Mouse (Mus musculus) c-Kit-positive CD71-positive TER-119-positive erythroid progenitor cells, embryonic 14.5 days (primary cell): ENCODE measurements around the gene Nhp2.
"Not testable (repeated sequence)": the region's sequence is repeated elsewhere in the genome, so short reads cannot be mapped to it uniquely, and the experiment has no call there.

ENCODE experiments used
- DNase-seq: peaks from one replicate; pipeline ENCODE4 v3.0.0-alpha.2; 2013; ENCODE audit warnings: low spot score

Nhp2 gene

DNA sequence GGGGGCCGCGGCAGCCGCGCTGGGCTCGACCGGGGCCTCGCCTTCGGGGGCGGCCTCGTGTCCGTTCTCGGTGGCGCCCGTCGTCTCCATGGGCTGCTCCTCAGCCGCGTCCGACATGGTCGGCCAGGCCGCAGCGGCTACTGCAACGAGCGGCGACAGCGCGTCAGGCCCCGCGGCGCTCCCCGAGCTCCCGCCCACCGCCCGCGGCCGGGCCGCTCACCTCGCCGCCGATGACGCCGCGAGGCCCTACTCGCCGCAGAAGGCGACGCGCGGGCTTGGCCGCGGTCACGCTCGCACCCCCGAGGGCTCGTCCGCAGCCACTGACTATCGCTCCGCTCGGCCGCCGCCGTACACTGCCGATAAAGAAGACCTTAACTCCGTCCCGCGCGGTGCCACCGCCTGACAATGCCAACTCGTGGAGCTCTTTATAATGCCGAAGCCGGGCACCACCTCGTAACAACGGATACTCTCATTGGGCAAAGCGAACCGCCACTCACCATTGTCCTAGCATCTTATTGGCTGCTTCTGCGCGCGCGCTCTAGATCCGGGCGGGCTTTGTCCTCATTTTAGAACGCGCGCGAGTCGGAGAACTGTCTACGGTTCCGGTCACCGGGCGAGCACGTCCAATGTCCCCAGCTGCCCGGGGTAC lies 13.0 kb upstream of the Nhp2 start, which contains the start of gene Hnrnpab:
Gene Hnrnpab, minus strand, starts transcription at position 401 of the 649 bp plus-strand sequence.
- peak; percentile 99 for DNase-seq

- DNase-seq: peak; percentile 65
Observed at GRCm38 (mm10) chr11:51607096-51607738, 12.3 kb upstream of the Nhp2 start.

- DNase-seq: no peak
Observed at GRCm38 (mm10) chr11:51609266-51609909, 10.1 kb upstream of the Nhp2 start.

DNA sequence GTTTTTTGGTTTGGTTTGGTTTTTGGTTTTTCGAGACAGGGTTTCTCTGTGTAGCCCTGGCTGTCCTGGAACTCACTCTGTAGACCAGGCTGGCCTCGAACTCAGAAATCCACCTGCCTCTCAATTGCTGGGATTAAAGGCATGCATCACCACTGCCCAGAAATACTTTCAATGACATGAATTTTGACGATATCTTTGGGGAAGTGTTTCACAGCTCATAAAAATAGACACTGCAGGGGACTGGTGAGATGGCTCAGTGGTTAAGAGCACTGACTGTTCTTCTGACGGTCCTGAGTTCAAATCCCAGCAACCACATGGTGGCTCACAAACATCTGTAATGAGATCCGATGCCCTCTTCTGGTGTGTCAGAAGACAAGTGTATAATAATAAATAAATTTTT lies 9.6 kb upstream of the Nhp2 start:
- not testable (repeated sequence) for DNase-seq

GRCm38 (mm10) chr11:51614256-51614655 lies 5.3 kb upstream of the Nhp2 start:
- no peak for DNase-seq

DNA sequence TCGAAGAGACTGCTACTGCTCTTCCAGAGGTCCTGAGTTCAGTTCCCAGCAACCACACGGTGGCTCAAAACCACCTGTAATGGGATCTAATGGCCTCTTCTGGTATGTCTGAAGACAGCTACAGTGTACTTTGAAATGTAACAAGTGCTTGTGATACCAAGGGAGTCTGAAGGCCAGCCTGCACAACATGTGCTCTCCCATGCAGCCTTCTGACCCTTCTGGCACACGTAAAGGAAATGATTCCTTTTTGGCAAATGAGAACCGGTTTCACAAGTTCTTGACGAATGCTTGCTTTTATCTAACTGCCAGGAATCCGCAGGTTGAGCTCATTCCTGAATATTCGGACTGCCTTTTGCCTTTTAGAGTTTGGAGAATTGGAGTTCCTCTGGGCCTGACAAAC lies 4.4 kb upstream of the Nhp2 start:
- DNase-seq: no peak

DNA sequence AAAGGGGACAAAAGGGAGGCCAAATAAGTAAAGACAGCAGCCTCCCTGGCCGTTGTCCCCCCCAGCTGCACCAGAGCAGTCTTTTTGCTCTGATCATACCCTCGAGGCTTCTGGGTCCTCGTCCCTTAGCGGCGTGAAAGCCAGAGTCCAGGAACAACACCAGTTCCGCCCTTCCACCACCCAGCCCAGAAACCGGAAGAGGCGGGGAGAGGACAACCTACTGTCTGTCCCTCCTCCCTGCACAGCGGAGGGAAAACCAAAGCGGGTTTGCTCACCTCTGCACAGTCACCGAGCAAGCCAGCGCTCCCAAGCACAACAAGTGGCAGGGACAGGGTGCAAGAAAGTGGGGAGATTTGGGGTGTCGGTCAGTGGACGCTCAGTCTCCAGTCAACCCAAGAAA lies 3.9 kb upstream of the Nhp2 start:
- peak; percentile 82 for DNase-seq

DNA sequence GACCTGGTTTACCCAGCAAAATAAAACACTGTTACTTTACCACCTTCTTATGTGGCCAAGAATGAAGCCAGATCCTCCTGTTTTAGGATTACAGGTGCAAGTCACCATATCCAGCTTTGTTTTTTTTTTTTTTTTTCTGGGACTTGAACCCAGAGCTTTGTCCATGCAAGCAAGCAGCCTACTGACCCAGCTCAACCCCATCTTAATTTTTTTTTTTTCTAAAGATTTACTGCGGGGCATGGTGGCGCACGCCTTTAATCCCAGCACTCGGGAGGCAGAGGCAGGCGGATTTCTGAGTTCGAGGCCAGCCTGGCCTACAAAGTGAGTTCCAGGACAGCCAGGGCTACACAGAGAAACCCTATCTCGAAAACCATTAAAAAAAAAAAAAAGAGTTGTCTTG lies 3.4 kb upstream of the Nhp2 start:
- not testable (repeated sequence) for DNase-seq

- DNase-seq: peak; percentile 71
Observed at GRCm38 (mm10) chr11:51617693-51618092, 1.8 kb upstream of the Nhp2 start.

GRCm38 (mm10) chr11:51618894-51619408 lies 584 bp upstream of the Nhp2 start:
- DNase-seq: no peak

- no peak for DNase-seq
Observed at GRCm38 (mm10) chr11:51620084-51620483, 549 bp downstream of the Nhp2 start.

GRCm38 (mm10) chr11:51621776-51622175 lies 2.2 kb downstream of the Nhp2 start:
- DNase-seq: no peak

DNA sequence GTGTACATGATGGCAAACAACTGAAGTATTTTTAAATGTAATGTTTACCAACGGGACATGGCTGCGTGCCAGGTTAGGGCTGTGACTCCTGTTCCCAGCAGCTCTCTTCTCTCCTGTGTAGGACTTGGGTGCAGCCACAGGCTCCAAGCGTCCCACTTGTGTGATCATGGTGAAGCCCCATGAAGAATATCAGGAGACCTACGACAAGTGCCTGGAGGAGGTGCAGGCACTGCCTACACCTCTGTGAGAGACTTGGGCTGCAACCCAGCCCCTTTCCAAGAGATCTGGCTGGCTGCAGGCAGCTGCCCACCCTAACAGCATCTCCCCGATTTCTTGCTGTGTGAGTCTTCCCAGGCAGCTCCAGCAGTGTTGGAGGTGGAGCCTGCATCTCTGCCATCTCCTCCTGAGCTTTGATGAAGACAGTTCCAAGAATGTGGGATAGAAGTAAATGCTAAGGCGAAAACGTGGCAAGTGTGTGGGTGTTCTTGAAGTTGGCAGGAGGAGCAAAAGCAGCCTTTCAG lies 3.5 kb downstream of the Nhp2 start:
- DNase-seq: no peak

DNA sequence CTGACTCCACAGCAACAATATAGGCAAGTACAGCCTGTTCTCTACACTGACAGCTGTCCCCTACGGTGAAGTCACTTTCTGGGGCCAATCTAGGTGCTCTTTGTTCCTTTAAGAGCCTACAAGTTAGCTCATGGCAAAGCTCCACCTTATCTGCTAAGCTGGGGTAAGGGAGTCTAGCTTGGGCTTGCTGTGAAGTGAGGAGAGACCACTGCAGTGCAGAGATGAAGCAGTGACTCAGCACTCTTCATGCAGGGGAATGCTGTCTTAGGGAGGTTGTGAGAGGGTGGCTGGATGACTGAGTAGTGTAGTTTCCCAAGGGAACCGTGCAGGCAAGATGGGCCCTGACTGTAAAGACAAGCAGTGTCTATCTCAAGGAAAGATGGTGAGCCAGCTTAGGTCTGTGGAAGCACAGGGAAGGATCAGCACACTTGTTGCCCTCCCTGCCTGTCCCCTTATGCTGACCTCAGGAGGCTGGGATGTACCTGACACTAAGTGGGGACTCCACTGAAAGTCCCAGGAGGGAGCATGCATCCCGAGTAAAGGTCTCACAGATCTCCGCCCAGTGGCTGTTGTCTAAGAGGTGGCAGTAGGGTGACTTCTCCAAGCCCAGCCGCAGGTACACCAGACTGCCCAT lies 5.8 kb downstream of the Nhp2 start:
- DNase-seq: no peak

GRCm38 (mm10) chr11:51627425-51627824 lies 7.9 kb downstream of the Nhp2 start:
- no peak for DNase-seq

GRCm38 (mm10) chr11:51627907-51628306 lies 8.4 kb downstream of the Nhp2 start:
- no peak for DNase-seq

- DNase-seq: no peak
Observed at GRCm38 (mm10) chr11:51629651-51630314, 10.2 kb downstream of the Nhp2 start.

DNA sequence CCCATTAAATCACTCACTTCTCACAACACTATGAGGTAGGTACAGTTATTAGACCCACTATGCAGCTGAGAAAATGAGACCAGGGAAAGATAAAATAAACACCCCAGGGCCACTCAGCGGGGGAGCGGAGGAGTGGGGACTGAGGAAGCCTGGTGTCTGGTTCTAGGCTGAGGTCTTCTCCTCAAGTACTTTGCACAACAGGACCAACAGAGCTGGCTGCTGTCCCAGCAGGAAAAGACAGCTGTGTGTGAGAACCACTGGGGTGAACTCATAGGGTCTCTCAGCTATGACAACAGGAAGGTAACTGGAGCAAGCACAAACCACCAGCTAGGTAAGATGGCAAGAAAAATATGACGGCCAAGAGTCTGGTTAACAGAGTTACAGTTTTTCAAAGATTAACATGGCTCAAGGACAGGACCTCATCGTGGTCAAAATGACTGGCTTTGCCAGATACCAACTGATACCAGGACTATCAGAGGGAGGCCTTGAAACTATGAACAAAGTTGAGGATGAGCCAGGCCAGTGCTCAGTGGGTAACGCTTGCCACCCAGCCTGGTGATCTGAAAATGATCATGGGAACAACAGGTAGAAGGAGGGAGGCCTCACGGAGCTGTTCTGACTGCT lies 12.7 kb downstream of the Nhp2 start:
- no peak for DNase-seq

- DNase-seq: not testable (repeated sequence)
Observed at GRCm38 (mm10) chr11:51633200-51633599, 13.7 kb downstream of the Nhp2 start.

DNA sequence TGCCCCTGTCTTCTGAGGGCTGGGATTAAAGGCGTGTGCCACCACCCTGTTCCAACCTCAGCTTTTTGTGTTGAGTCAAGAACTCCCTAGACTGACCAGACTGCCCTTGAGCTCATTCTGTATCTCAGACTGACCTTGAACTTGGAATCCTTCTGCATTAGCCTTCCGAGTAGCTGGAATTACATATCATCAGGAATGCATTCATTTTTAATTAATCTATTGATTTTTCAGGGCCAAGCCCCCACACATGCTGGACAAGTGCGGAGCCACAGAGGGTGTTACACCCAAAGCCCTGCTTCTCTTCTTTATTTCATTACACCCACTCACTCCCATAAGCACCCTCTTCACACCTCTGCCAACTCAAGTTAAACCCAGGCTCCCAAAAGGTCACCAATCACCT lies 14.2 kb downstream of the Nhp2 start:
- DNase-seq: no peak

DNA sequence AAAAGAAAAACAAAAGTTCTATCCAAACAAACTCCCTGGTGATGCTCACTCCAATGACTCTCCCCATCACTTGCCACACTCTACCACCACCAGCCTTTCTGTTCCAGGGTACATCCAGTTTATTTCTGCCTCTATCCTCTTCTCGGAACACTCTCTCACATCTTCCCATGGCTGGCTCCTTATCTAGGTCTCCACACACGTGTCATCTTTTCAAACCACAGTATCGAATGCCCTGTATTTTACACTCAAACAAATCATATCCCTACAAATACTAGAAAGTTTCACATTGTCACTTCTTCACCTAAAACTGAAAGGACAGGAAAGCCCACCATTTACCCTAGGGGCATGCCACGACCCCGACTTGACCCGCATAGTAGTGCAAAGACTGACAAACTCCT lies 15.6 kb downstream of the Nhp2 start:
- DNase-seq: no peak
